Mouse (Mus musculus) brain, embryonic 14.5 days (tissue): ENCODE data around the gene Utp14a.

Source experiments
- CTCF ChIP-seq: fragments of 200-500 bp; IDR thresholded peaks from 2 replicates; pipeline ENCODE4 v1.5.1; 2012; ENCODE audit warnings: inconsistent platforms, mild to moderate bottlenecking, moderate library complexity, borderline replicate concordance; ENCODE audit not compliant: insufficient read depth, insufficient read length; ENCODE audit errors: extremely low read depth
- POLR2A ChIP-seq: fragments of 200-500 bp; IDR thresholded peaks from 2 replicates; pipeline ENCODE4 v1.6.1; 2012; ENCODE audit warnings: mild to moderate bottlenecking, inconsistent platforms, borderline replicate concordance; ENCODE audit not compliant: poor library complexity, insufficient read depth, insufficient read length, severe bottlenecking; ENCODE audit errors: extremely low read depth

DNA sequence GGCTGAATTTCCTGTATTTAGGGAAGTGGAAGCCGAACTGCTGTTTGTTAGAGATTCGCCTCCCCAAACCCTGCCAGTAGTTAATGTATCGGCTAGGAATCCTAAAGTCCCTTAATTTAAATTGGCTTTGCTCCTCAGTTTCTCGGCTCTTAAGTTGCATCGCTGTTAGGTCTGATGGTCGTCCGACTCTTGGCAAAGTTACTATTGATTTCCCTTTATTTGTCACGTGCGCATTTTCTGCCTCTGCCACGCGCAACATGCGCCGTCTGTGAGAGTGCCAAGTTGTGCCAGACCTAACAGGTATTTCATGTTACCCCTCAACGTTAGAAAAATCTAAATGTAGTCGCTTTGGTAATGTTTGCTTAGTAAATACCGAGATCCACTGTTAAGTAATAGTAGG, 349 bp downstream of the Utp14a start:
- TF ChIP-seq CTCF (no peak), POLR2A (no peak)
